Mouse (Mus musculus) liver, embryonic 13.5 days (tissue): ENCODE data around the gene Nhsl1. TPM values are rescaled to one million over a fixed set of nuclear protein-coding genes. Genes with fewer than 3 reads are reported as not detected.

ENCODE experiments used
- ATAC-seq: fragments of 200-750 bp; cut with Nextera tagmentation; 2 replicates; pipeline ENCODE4 v1.8.0; 2017; ENCODE audit warnings: low read depth, mild to moderate bottlenecking, moderate number of reproducible peaks, moderate library complexity
- DNase-seq: peaks from one replicate; pipeline ENCODE4 v3.0.0; 2022
- H3K27ac ChIP-seq: fragments of 300-500 bp; sonication (generic); 2 replicates; pipeline ENCODE4 v1.5.1; 2015; ENCODE audit warnings: moderate library complexity, mild to moderate bottlenecking, inconsistent platforms
- H3K27me3 ChIP-seq: fragments of 300-500 bp; sonication (generic); 2 replicates; pipeline ENCODE4 v1.6.1; 2015; ENCODE audit warnings: mild to moderate bottlenecking, inconsistent platforms
- H3K36me3 ChIP-seq: fragments of 300-500 bp; sonication (generic); 2 replicates; pipeline ENCODE4 v1.6.1; 2015; ENCODE audit warnings: mild to moderate bottlenecking, inconsistent platforms
- H3K4me1 ChIP-seq: fragments of 300-500 bp; sonication (generic); replicated peaks from 2 replicates; pipeline ENCODE4 v1.6.1; 2015; ENCODE audit warnings: inconsistent platforms
- H3K4me2 ChIP-seq: fragments of 300-500 bp; sonication (generic); 2 replicates; pipeline ENCODE4 v1.6.1; 2015; ENCODE audit warnings: inconsistent platforms, mild to moderate bottlenecking, moderate library complexity
- H3K4me3 ChIP-seq: fragments of 300-500 bp; sonication (generic); replicated peaks from 2 replicates; pipeline ENCODE4 v1.5.1; 2015; ENCODE audit warnings: mild to moderate bottlenecking, inconsistent platforms
- H3K9ac ChIP-seq: fragments of 300-500 bp; sonication (generic); 2 replicates; pipeline ENCODE4 v1.6.1; 2015; ENCODE audit warnings: mild to moderate bottlenecking, inconsistent platforms
- H3K9me3 ChIP-seq: fragments of 300-500 bp; sonication (generic); replicated peaks from 2 replicates; pipeline ENCODE4 v1.6.1; 2016; ENCODE audit warnings: inconsistent platforms
- WGBS: fragments of 180-500 bp; shearing (Covaris S2); methylation state at CpG from one replicate; pipeline ENCODE4 v1.1.7; 2015; ENCODE audit not compliant: insufficient replicate concordance; 5-methylcytosine and 5-hydroxymethylcytosine counted together
- polyA plus RNA-seq: library from polyadenylated mRNA; unstranded; fragments of >200 nt; fragmentation: Nextera tagmentation; extraction: Ambion mirVana; gene quantifications from 2 replicates; pipeline ENCODE4 v1.2.1, GENCODE M21; 2015

Nhsl1 gene
- polyA plus RNA-seq, 1 experiment from 2014 or later: 0.50 TPM

DNA sequence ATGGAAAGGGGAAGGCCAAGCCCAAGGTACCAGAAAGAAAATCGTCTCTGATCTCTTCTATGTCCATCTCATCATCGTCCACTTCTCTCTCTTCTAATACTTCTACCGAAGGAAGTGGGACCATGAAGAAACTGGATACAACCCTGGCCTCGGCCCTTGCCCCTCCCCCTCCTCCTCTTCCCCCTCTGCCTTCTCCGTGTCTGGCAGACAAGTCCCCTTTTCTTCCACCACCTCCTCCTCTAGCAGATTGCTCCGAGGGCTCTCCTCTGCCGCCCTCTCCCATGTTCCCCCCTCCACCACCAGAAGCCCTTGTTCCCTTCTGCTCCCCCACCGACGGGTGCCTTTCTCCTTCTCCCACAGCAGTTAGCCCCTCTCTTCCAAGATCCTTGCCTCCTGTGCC, 206.9 kb downstream of the Nhsl1 start:
- no peak overlapping the region for H3K9ac ChIP-seq
- H3K4me3 ChIP-seq: no peak overlapping the region
- WGBS: 68% methylated on average over 9 of the region's 9 CpGs
- no peak overlapping the region for H3K4me2 ChIP-seq
- ATAC-seq (no peak), DNase-seq (no peak)
- no peaks in the 10 kb centered on the region for H3K27me3 ChIP-seq
- no peaks in the 10 kb centered on the region for H3K36me3 ChIP-seq
- H3K9me3 ChIP-seq: no peaks in the 10 kb centered on the region
- H3K4me1 ChIP-seq: no peaks in the 10 kb centered on the region
- no peak overlapping the region for H3K27ac ChIP-seq

DNA sequence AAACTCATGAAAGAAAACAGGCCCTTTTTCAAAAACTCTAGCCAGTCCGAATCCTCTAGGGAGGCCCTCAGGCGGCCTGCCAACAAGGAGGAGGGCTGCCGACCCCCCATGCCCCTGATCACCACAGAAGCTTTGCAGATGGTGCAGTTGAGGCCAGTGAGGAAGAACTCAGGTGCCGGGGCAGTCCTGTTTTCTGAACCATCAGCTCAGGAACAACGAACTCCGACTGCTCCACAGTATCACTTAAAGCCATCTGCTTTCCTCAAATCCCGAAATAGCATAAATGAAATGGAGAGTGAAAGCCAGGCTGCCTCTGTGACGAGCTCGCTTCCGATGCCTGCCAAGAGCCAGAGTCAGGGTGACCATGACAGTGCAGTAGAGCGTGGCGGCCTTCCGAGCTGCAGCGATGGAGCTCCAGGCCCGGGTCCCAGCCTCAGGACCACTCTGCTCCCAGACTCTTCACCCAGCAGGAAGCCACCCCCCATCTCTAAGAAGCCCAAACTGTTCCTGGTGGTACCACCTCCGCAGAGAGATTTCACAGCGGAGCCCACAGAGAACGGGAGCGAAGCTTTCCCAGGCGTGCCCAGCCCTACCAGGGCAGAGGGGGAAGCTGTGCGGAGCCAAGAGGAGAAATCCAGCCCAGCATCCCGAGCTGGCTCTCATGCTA, 207.5 kb downstream of the Nhsl1 start:
- H3K36me3 ChIP-seq: peaks cover 2% of the 10 kb centered on the region; the same call in 1 of the 2 replicates
- H3K27me3 ChIP-seq: no peaks in the 10 kb centered on the region
- no peak overlapping the region for H3K27ac ChIP-seq
- no peaks in the 10 kb centered on the region for H3K9me3 ChIP-seq
- WGBS: 82% methylated on average over 22 of the region's 22 CpGs
- no peak overlapping the region for H3K4me3 ChIP-seq
- DNase-seq (no peak), ATAC-seq (no peak)
- H3K9ac ChIP-seq: no peak overlapping the region
- no peak overlapping the region for H3K4me2 ChIP-seq
- H3K4me1 ChIP-seq: no peaks in the 10 kb centered on the region

DNA sequence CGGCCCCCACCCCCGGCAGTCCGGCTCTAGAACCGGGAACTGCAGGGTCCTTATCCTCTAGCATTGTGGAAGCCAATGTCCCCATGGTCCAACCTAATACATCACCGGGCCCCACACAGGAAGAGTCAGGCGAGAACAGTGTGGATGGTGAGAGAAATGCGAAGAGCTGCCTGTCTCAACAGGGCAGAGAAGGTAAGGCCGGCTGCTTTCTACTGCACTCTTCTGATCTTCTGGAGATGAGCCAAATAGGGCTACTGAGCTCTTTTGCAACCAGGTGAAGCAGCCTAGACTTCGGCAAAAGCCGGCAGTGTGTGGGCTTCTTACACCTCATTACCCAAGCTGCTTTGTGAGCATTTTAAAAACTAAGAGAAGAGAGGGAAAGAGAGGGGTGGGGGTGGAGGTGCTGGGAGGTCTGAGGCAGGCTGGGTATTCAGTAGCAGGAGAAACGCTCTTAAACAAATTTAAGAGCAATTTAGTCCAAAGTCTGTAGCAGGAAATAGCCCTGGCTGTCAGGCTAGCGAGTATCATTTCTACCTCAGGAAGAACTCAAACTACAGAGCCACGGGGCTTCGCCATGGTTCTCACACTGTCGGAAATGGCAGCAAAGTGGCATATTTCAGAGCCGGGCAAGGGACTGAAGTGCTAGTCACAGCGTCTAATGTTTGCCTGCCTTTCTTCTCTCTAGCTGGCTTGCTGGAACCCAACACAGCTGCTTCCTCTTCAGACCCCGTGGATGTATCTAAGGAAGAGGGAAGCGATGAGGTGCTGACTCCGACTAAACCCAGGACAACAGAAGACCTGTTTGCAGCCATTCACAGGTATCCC, 208.3 kb downstream of the Nhsl1 start:
- Histone ChIP-seq H3K4me2 (no peak overlapping the region), H3K4me1 (no peaks in the 10 kb centered on the region), H3K27me3 (no peaks in the 10 kb centered on the region), H3K36me3 (peaks cover 7% of the 10 kb centered on the region; the same call in 1 of the 2 replicates), H3K27ac (no peak overlapping the region), H3K4me3 (no peak overlapping the region), H3K9me3 (no peaks in the 10 kb centered on the region), H3K9ac (no peak overlapping the region)
- 57% methylated on average over 20 of the region's 20 CpGs for WGBS
- DNase-seq (no peak), ATAC-seq (no peak)

DNA sequence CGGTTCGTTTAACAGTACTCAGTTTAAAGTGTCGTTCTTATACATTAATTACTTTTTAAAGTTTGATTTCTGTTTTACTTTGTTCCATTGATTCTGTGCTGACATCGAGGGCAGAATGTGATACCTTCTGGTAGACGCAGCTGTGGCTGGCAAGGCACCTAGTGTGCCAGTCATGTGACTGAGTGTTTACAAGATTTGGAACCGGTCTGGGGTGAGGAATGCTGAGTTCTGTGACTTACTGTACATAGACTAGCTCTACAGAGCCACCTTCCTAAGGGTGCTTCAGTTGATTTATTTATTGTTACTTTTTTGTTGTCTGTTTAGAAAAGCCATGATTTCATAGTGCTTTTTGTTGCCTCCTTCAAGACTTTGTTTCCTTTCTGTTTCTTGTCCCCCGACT, 209.0 kb downstream of the Nhsl1 start:
- no peaks in the 10 kb centered on the region for H3K9me3 ChIP-seq
- WGBS: 65% methylated on average over 7 of the region's 7 CpGs
- H3K9ac ChIP-seq: no peak overlapping the region
- H3K4me2 ChIP-seq: no peak overlapping the region
- no peaks in the 10 kb centered on the region for H3K4me1 ChIP-seq
- no peaks in the 10 kb centered on the region for H3K27me3 ChIP-seq
- H3K27ac ChIP-seq: no peak overlapping the region
- ATAC-seq (no peak), DNase-seq (no peak)
- H3K4me3 ChIP-seq: no peak overlapping the region
- H3K36me3 ChIP-seq: peaks cover 7% of the 10 kb centered on the region; the same call in 1 of the 2 replicates

DNA sequence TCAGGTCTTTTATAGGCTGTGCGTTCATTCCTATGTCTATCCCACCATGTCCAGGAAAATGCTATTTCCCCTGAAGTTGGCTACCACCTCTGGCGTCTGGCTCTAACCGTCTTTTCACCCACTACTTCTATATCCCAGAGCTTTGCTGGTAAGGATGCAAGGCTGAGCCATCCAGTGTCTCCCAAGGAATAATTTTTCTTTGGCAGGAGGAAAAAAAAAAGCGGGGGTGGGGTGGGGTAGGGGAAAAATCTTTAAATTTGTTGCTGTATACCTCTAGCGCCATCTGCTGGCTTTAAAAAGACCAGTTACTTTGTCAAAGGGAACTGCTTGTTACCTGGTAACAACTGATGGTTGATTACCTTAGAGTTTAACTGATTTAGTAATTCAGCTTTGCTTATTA, 209.7 kb downstream of the Nhsl1 start:
- WGBS: 47% methylated on average over 5 of the region's 5 CpGs
- Histone ChIP-seq H3K27ac (no peak overlapping the region), H3K9me3 (no peaks in the 10 kb centered on the region), H3K27me3 (no peaks in the 10 kb centered on the region), H3K9ac (no peak overlapping the region), H3K4me1 (no peaks in the 10 kb centered on the region), H3K4me2 (no peak overlapping the region), H3K4me3 (no peak overlapping the region), H3K36me3 (peaks cover 7% of the 10 kb centered on the region; the same call in 1 of the 2 replicates)
- ATAC-seq (no peak), DNase-seq (no peak)

DNA sequence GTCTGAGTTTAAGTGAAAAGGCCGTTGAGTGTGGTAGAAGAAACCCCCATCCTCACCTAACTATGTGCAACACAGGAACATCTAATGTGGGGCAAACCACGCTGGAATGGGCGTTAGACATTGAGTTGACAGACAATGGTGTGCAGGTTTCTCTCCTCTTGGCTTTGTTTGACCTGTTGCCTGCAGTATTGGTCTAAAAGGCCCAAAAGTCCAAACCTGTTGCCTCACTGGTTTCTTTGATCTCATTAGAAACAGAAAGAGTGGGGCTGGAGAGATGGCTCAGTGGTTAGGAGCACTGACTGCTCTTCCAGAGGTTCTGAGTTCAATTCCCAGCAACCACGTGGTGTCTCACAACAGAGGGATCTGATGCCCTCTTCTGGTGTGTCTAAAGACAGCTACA, 210.4 kb downstream of the Nhsl1 start:
- Histone ChIP-seq H3K4me1 (no peaks in the 10 kb centered on the region), H3K9me3 (no peaks in the 10 kb centered on the region), H3K4me3 (no peak overlapping the region), H3K36me3 (peaks cover 7% of the 10 kb centered on the region; the same call in 1 of the 2 replicates), H3K9ac (no peak overlapping the region), H3K4me2 (no peak overlapping the region), H3K27ac (no peak overlapping the region), H3K27me3 (no peaks in the 10 kb centered on the region)
- 55% methylated on average over 4 of the region's 4 CpGs for WGBS
- ATAC-seq (no peak), DNase-seq (no peak)

DNA sequence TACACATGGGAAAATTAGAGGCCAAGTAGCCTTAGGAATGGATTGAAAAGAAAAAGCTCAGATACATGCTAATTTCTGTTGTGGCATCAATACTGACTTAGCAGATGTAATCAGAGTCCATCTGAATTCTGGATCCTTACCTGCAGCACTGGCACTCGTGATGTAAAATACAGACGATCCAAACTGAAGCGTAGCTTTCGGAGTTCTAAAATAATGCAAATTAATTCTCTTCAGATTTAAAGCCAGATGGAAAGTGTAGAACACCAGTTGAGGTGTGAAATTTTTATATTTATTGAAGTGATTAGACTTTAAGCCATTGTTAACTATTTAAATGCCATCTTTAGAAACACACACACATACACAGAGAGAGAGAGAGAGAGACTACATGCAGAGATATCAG, 211.4 kb downstream of the Nhsl1 start:
- H3K27me3 ChIP-seq: no peaks in the 10 kb centered on the region
- no peak overlapping the region for H3K27ac ChIP-seq
- no peak for ATAC-seq
- H3K4me2 ChIP-seq: no peak overlapping the region
- no peak overlapping the region for H3K4me3 ChIP-seq
- H3K36me3 ChIP-seq: peaks cover 7% of the 10 kb centered on the region; the same call in 1 of the 2 replicates
- no peaks in the 10 kb centered on the region for H3K4me1 ChIP-seq
- H3K9me3 ChIP-seq: no peaks in the 10 kb centered on the region
- H3K9ac ChIP-seq: no peak overlapping the region
- no peak for DNase-seq
- whole genome bisulfite sequencing: 78% methylated on average over 4 of the region's 4 CpGs

DNA sequence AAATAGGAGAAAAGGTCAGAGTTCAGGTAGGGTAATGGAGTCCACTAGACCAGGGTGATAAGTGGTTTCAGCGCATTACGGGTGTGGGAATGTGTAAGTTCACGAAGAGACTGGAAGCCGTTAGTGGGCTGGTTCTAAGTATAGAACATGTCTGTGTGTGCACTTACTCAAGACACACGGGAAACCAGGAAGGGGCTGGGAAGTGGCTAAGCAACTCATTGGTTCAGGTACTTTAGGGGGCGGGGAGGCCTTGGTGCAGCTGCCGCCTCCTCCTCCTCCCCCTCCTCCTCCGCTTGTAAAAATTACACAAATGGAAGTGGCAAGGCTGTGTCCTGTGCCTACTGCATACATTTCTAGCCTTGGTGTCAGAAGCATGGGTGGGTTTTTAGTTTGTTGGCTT, 213.5 kb downstream of the Nhsl1 start:
- Histone ChIP-seq H3K36me3 (peaks cover 7% of the 10 kb centered on the region; the same call in 1 of the 2 replicates), H3K27ac (no peak overlapping the region), H3K4me2 (no peak overlapping the region), H3K27me3 (no peaks in the 10 kb centered on the region), H3K9ac (no peak overlapping the region), H3K9me3 (no peaks in the 10 kb centered on the region), H3K4me3 (no peak overlapping the region), H3K4me1 (no peaks in the 10 kb centered on the region)
- 51% methylated on average over 8 of the region's 8 CpGs for WGBS
- ATAC-seq: no peak
- no peak for DNase-seq

DNA sequence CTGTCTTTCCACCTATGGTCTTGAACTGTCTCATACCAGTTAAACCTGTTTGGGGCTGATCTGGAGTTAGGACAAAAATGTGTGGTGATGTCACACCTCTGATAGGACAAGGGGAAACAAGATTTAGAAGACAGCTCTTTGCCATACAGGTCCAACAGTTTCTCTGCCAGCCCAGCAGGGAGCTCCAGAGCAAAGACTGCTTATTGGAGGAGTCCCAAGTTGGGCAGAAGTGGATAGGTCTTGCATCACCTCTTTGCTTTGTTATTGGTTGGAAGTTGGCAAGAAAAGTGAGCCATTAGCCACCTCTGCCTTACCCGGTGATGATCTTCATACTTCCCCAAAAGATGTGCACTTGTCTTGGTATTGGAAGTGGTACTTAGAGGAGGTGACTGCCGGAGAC, 218.1 kb downstream of the Nhsl1 start:
- no peaks in the 10 kb centered on the region for H3K27me3 ChIP-seq
- H3K9me3 ChIP-seq: no peaks in the 10 kb centered on the region
- ATAC-seq (no peak), DNase-seq (no peak)
- no peak overlapping the region for H3K9ac ChIP-seq
- H3K4me1 ChIP-seq: no peaks in the 10 kb centered on the region
- no peak overlapping the region for H3K27ac ChIP-seq
- no peak overlapping the region for H3K4me3 ChIP-seq
- no peaks in the 10 kb centered on the region for H3K36me3 ChIP-seq
- no peak overlapping the region for H3K4me2 ChIP-seq
- 70% methylated on average over 2 of the region's 2 CpGs for WGBS

DNA sequence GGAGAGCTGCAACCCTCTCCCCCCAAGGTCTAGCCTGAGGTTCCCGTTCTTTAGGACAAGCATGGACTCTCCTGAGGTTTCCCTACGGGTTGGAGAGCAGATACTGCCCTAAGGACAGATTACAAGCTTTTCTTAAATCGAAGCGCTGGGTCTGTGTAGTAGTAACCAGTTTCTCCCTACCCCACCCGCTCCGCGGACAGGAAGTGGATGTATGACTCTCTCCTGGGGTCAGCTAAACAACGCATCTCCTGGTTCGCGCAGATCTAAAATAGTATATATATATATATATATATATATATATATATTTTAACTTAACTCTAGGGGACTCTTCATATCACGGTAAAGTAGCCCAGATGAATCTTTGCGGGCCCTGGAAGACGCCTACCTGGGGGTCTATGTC, 226.5 kb downstream of the Nhsl1 start:
- Histone ChIP-seq H3K27ac (no peak overlapping the region), H3K4me3 (peak overlapping the region; percentile 58), H3K9me3 (no peaks in the 10 kb centered on the region), H3K9ac (0 out of 2 replicates have a peak overlapping the region, but pooled peaks have one; percentile 47), H3K27me3 (peaks cover 11% of the 10 kb centered on the region), H3K4me2 (peak overlapping the region; percentile 70), H3K36me3 (no peaks in the 10 kb centered on the region), H3K4me1 (peaks cover 4% of the 10 kb centered on the region; the same call in 1 of the 2 replicates)
- ATAC-seq: peak; percentile 18; the same call in 1 of the 2 replicates
- 5% methylated on average over 13 of the region's 13 CpGs for whole genome bisulfite sequencing
- DNase-seq: no peak

DNA sequence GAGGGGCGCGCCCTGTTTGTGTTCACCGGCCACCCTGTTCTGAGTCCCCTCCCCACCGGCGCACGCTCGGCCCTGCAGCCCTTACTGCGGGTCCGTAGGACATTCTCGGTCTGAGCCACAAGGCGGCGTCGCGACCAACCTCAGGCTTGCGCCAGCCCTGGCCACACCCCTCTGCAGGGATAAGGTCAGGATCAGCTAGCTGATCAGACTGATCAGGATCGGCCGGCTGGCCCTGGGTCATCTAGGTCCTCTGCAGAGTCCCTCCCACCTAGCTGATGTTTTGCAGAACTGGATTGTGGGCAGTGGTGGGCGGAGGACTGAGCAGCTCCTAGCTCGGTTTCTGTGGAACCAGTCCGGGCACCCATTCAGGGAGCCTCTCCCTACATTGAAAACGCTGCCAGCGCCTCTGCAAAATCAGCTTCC, 227.0 kb downstream of the Nhsl1 start, which contains the start of gene Hebp2:
TSS of gene Hebp2 (minus strand) at position 264 of the 423 bp plus-strand sequence.
- Histone ChIP-seq H3K27ac (no peak within 1 kb of the TSS), H3K9me3 (no peaks in the 10 kb centered on the region), H3K36me3 (no peaks in the 10 kb centered on the region), H3K9ac (peak within 1 kb of the TSS; percentile 47), H3K4me1 (peaks cover 4% of the 10 kb centered on the region; the same call in 1 of the 2 replicates), H3K27me3 (peaks cover 11% of the 10 kb centered on the region), H3K4me2 (peak within 1 kb of the TSS; percentile 70), H3K4me3 (peak within 1 kb of the TSS; percentile 58)
- 2% methylated on average over 22 of the region's 22 CpGs for WGBS
- peak; percentile 34 for DNase-seq
- ATAC-seq: peak; percentile 85
